Mouse (Mus musculus): ENCODE results near the gene Vcam1.

Gene Vcam1

GRCm38 (mm10) chr3:116080939-116081676, 48.4 kb downstream of the Vcam1 start:
- DNase-seq = no peak

DNA sequence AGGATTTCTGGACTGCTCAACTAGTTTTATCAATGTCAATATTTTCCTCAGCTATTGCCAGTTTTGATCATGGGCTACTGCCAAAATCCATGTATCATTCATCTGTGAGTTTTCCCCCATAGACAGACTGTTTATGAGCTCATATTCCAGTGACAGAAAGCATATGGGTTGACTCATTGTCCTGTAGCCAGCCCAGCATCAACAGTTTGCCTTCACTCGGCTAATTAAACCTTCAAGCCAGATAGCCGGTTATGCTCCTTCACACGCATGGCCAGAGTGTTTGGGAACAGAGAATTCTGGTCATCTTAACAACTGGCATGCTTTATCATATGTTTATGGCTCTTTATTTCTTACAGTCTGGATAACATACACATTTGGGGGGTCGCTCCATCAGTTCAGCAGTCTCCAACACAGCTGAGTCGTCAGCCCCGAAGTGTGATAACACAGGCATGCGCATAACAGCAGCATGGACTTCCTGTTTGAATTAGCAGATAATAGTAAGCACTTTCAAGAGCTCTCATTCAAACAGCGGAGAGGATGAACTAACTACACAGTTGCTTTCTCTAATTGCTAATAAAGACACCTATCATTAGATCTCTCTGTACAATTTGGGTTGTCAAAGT, 49.2 kb downstream of the Vcam1 start:
- DNase-seq = no peak

DNA sequence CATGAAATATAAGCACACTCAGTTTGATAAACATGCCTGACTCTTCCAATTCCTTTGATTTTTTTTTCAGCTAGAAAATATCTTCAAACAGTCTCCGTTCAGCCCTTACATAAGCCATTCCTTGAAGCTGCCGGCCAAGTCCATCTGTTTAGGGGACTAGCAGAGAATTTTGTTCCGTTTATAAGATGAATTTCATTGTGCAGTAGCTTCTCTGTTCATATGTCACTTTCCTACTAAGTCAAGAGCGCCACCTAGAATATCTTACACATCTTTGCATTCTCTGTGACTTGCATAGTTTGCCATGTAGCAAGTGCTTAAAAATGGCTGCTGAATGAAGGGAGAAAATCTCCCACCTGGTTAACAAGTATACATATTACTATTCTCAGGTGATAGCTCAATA, 51.0 kb downstream of the Vcam1 start:
- DNase-seq = peak; percentile 13

GRCm38 (mm10) chr3:116076739-116077138, 52.7 kb downstream of the Vcam1 start:
- no peak for DNase-seq

DNA sequence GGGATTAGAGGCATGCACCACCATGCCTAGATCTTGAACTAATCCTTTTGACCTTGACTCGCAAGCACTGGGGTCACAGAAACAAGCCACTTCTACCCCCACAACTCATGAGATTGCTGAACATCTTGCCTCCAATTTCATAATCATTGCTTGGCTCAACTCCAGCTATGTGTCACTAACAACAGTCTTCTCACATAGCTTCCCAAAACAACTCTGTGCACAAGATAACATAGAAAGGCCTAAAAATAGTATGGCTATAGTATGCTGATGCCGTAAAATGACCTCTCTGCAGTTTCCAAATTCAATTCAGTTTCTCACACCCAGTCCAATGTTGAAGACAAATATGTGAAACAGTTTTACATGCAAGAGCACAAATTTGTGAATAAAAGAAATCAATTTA, 56.9 kb downstream of the Vcam1 start:
- no peak for DNase-seq

DNA sequence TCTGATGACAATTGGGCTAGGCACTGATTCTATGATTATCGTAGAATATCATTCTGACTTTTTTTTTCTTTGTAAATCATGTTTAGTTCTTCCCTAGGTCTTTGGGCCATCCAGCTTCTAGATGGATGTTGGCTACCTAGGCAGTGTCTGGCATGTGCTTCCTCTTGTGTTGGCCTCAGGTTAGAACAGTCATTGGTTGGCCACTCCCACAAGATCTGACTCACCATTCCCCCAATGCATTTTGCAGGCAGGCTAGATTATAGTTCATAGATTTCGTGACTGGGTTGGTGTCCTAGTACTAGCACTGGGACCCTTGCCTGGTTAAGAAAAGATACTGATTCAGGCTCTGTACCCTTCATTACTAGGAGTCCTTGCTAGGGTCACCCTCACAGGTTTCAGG, 67.3 kb downstream of the Vcam1 start:
- no peak for DNase-seq

DNA sequence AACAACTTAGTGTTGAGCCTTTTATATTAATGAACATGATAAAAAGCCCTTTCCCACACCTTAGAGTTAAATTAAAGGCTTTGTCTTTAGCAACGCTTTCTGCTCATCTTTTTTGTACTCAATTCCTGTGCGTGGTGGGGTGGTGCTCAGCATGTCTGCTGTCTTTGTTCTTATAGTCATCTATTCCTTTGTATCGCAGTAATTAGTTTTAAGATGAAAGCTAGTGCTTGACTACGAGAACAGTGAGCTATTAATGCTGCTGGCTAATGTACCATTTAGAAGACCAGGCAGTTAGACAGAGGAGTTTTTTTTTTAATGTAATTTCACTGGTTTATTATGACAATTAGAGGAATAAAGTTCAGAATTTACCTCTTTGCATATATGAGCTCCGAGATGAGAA, 69.2 kb downstream of the Vcam1 start:
- no peak for DNase-seq
